Mouse (Mus musculus): Measurements from ENCODE around the gene Dtd1. TPM values are rescaled to one million over a fixed set of nuclear protein-coding genes. Genes with fewer than 3 reads are reported as not detected.
A peak's percentile ranks its signal among the peaks of the same experiment; 100 is the strongest.

Gene Dtd1
- polyA plus RNA-seq, 1 experiment from 2014 or later, result 33.3 TPM

DNA sequence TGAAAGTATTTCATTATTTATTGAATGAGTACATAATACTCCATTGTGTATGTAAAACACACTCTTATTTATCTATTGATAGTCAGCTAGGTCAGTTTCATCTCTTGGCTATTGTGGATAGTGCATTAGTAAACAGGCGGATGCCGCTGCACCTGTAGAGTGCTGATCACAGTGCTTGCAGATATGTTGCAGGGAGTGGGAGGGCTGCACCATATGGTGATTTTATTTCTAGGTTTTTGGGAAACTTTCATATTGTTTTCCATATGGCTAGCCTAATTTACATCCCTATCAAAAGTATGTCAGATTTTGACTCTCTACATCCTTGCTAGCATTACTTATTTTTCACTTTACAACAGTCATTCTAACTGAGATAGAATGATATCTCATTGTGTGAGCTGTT lies 155.3 kb downstream of the Dtd1 start:
- WGBS, result 96% methylated on average over 2 of the region's 2 CpGs
- Histone ChIP-seq H3K27ac (replicated peaks; ENCODE audit: low read depth, low read length) (no peak overlapping the region), H3K9ac (ENCODE audit: low read depth, low read length) (no peak overlapping the region), H3K4me1 (ENCODE audit: control insufficient read depth, insufficient read depth, low read length) (no peaks in the 10 kb centered on the region; the same call in 1 of the 2 replicates), H3K4me2 (ENCODE audit: low read depth, low read length) (no peak overlapping the region), H3K4me3 (ENCODE audit: low read depth, low read length) (no peak overlapping the region), H3K27me3 (replicated peaks; ENCODE audit: control insufficient read depth, insufficient read depth, low read length) (no peaks in the 10 kb centered on the region), H3K36me3 (ENCODE audit: control insufficient read depth, insufficient read depth, low read length) (no peaks in the 10 kb centered on the region), H3K9me3 (ENCODE audit: control insufficient read depth, low read length) (no peaks in the 10 kb centered on the region)
- ATAC-seq (ENCODE audit: low read depth) (no peak), DNase-seq (ENCODE audit: low spot score) (no peak)

DNA sequence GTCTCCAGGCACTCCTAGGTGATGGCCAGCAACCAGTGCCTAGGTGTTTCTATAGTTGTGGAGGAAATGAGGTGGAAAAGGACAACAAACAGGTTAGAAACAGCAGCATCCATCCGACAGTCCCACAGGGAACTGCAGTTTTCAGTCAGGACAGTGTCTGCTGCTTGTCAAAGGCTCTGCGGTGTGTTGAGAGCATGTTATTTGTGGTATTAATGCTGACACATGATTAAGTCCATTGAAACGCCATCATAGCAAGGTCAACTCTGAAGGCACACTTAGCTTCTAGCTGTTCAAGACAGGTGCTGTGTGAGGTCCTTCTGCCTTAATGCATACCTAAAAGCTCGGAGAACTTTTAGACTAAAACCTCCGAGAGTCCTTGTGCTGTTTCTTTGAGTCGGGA lies 161.0 kb downstream of the Dtd1 start:
- Histone ChIP-seq H3K4me3 (ENCODE audit: low read depth, low read length) (no peak overlapping the region), H3K36me3 (ENCODE audit: control insufficient read depth, insufficient read depth, low read length) (no peaks in the 10 kb centered on the region), H3K9ac (ENCODE audit: low read depth, low read length) (no peak overlapping the region), H3K4me1 (ENCODE audit: control insufficient read depth, insufficient read depth, low read length) (no peaks in the 10 kb centered on the region), H3K9me3 (ENCODE audit: control insufficient read depth, low read length) (no peaks in the 10 kb centered on the region), H3K27me3 (replicated peaks; ENCODE audit: control insufficient read depth, insufficient read depth, low read length) (no peaks in the 10 kb centered on the region), H3K27ac (replicated peaks; ENCODE audit: low read depth, low read length) (no peak overlapping the region), H3K4me2 (ENCODE audit: low read depth, low read length) (no peak overlapping the region)
- DNase-seq (ENCODE audit: low spot score), result no peak
- 82% methylated on average over 6 of the region's 6 CpGs for WGBS
- ATAC-seq (ENCODE audit: low read depth), result no peak

DNA sequence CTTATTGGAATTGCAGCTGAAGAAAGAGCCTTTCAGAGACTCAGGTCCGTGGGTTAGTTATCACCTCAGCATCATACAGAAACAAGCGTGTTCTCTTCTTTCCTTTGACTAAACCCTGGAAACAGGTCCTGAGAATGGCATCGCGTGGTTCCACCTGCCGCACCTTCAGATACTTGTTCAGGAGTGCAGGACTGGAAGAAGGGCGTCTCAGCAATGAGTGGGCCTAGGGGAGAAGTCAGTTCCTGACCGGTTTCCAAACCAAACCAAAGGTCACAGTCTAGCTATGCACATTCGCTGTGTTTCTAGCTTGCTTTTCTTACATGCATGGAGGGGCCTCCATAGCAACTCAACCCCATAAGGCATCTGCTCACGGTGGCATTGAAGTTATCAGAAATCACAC lies 164.0 kb downstream of the Dtd1 start:
- Histone ChIP-seq H3K27ac (replicated peaks; ENCODE audit: low read depth, low read length) (no peak overlapping the region), H3K4me2 (ENCODE audit: low read depth, low read length) (no peak overlapping the region), H3K4me3 (ENCODE audit: low read depth, low read length) (no peak overlapping the region), H3K27me3 (replicated peaks; ENCODE audit: control insufficient read depth, insufficient read depth, low read length) (no peaks in the 10 kb centered on the region), H3K9ac (ENCODE audit: low read depth, low read length) (no peak overlapping the region), H3K36me3 (ENCODE audit: control insufficient read depth, insufficient read depth, low read length) (no peaks in the 10 kb centered on the region), H3K4me1 (ENCODE audit: control insufficient read depth, insufficient read depth, low read length) (no peaks in the 10 kb centered on the region), H3K9me3 (ENCODE audit: control insufficient read depth, low read length) (peaks cover 7% of the 10 kb centered on the region; the same call in 1 of the 2 replicates)
- ATAC-seq (ENCODE audit: low read depth), result no peak
- no peak for DNase-seq (ENCODE audit: low spot score)
- 95% methylated on average over 9 of the region's 9 CpGs for WGBS

GRCm38 (mm10) chr2:144764116-144764788 lies 164.6 kb downstream of the Dtd1 start:
- Histone ChIP-seq H3K4me2 (ENCODE audit: low read depth, low read length) (no peak overlapping the region), H3K4me1 (ENCODE audit: control insufficient read depth, insufficient read depth, low read length) (no peaks in the 10 kb centered on the region), H3K9me3 (ENCODE audit: control insufficient read depth, low read length) (peaks cover 7% of the 10 kb centered on the region; the same call in 1 of the 2 replicates), H3K27ac (replicated peaks; ENCODE audit: low read depth, low read length) (no peak overlapping the region), H3K36me3 (ENCODE audit: control insufficient read depth, insufficient read depth, low read length) (no peaks in the 10 kb centered on the region), H3K9ac (ENCODE audit: low read depth, low read length) (no peak overlapping the region), H3K27me3 (replicated peaks; ENCODE audit: control insufficient read depth, insufficient read depth, low read length) (no peaks in the 10 kb centered on the region), H3K4me3 (ENCODE audit: low read depth, low read length) (no peak overlapping the region)
- no peak for ATAC-seq (ENCODE audit: low read depth)
- 81% methylated on average over 7 of the region's 7 CpGs for WGBS
- no peak for DNase-seq (ENCODE audit: low spot score)

- no peak for DNase-seq (ENCODE audit: low spot score)
- 96% methylated on average over 5 of the region's 5 CpGs for WGBS
- no peaks in the 10 kb centered on the region for H3K36me3 ChIP-seq (ENCODE audit: control insufficient read depth, insufficient read depth, low read length)
- H3K27me3 ChIP-seq (replicated peaks; ENCODE audit: control insufficient read depth, insufficient read depth, low read length), result no peaks in the 10 kb centered on the region
- H3K9me3 ChIP-seq (ENCODE audit: control insufficient read depth, low read length), result peaks cover 7% of the 10 kb centered on the region; the same call in 1 of the 2 replicates
- no peak overlapping the region for H3K9ac ChIP-seq (ENCODE audit: low read depth, low read length)
- H3K4me1 ChIP-seq (ENCODE audit: control insufficient read depth, insufficient read depth, low read length), result no peaks in the 10 kb centered on the region
- no peak overlapping the region for H3K4me2 ChIP-seq (ENCODE audit: low read depth, low read length)
- no peak for ATAC-seq (ENCODE audit: low read depth)
- H3K27ac ChIP-seq (replicated peaks; ENCODE audit: low read depth, low read length), result no peak overlapping the region
- no peak overlapping the region for H3K4me3 ChIP-seq (ENCODE audit: low read depth, low read length)
Observed at GRCm38 (mm10) chr2:144765219-144765618, 165.5 kb downstream of the Dtd1 start.

DNA sequence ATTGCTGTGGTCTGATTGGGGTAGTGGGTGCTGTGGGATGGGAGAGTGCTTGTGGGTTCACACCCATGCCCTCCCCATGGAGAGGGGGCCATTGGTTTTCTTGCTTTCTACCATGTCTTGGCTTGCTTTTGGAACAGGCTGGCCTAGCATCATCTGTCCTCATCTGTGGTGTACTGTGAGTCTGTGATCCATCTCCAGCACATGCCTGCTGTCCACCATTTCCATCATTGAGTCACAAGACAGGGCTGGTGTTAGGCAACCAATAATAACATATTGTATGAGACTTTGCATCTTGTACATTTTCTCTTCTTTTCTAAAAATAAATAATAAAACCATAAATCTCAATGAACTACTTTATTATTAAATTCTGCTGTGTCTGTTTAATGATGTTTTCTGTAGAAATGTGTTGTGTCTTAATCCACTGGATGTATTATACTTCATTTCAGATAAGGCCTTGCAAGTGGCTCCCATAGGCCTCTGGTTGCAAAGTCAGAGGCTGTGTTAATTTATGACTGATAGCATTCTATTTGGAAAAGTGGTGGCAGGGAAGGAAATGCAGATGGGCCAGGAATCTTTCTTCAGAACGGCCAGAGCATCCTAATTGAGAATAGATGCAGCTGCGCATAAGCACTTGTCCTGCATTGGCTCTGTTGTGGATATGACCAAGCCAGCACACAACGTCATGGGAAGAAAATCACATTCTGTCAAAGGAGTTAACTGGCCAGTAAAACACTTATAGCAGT lies 168.8 kb downstream of the Dtd1 start:
- no peak for ATAC-seq (ENCODE audit: low read depth)

GRCm38 (mm10) chr2:144769118-144769496 lies 169.4 kb downstream of the Dtd1 start:
- H3K4me1 ChIP-seq (ENCODE audit: control insufficient read depth, insufficient read depth, low read length), result no peaks in the 10 kb centered on the region
- H3K27me3 ChIP-seq (replicated peaks; ENCODE audit: control insufficient read depth, insufficient read depth, low read length), result no peaks in the 10 kb centered on the region
- H3K36me3 ChIP-seq (ENCODE audit: control insufficient read depth, insufficient read depth, low read length), result no peaks in the 10 kb centered on the region
- peaks cover 7% of the 10 kb centered on the region; the same call in 1 of the 2 replicates for H3K9me3 ChIP-seq (ENCODE audit: control insufficient read depth, low read length)
- no peak overlapping the region for H3K4me3 ChIP-seq (ENCODE audit: low read depth, low read length)
- no peak overlapping the region for H3K27ac ChIP-seq (replicated peaks; ENCODE audit: low read depth, low read length)
- no peak overlapping the region for H3K4me2 ChIP-seq (ENCODE audit: low read depth, low read length)
- WGBS, result 67% methylated on average over 2 of the region's 2 CpGs
- no peak for ATAC-seq (ENCODE audit: low read depth)
- DNase-seq (ENCODE audit: low spot score), result no peak
- H3K9ac ChIP-seq (ENCODE audit: low read depth, low read length), result no peak overlapping the region

More for the DNA sequence above, 168.8 kb downstream of the Dtd1 start:
- Histone ChIP-seq H3K9ac (ENCODE audit: low read depth, low read length) (no peak overlapping the region), H3K27me3 (replicated peaks; ENCODE audit: control insufficient read depth, insufficient read depth, low read length) (no peaks in the 10 kb centered on the region), H3K27ac (replicated peaks; ENCODE audit: low read depth, low read length) (no peak overlapping the region), H3K36me3 (ENCODE audit: control insufficient read depth, insufficient read depth, low read length) (no peaks in the 10 kb centered on the region), H3K4me2 (ENCODE audit: low read depth, low read length) (no peak overlapping the region), H3K4me1 (ENCODE audit: control insufficient read depth, insufficient read depth, low read length) (no peaks in the 10 kb centered on the region), H3K4me3 (ENCODE audit: low read depth, low read length) (no peak overlapping the region), H3K9me3 (ENCODE audit: control insufficient read depth, low read length) (peaks cover 7% of the 10 kb centered on the region; the same call in 1 of the 2 replicates)
- DNase-seq (ENCODE audit: low spot score), result no peak
- 71% methylated on average over 3 of the region's 3 CpGs for WGBS

- Histone ChIP-seq H3K4me2 (ENCODE audit: low read depth, low read length) (no peak overlapping the region), H3K4me3 (ENCODE audit: low read depth, low read length) (no peak overlapping the region), H3K27me3 (replicated peaks; ENCODE audit: control insufficient read depth, insufficient read depth, low read length) (no peaks in the 10 kb centered on the region), H3K9me3 (ENCODE audit: control insufficient read depth, low read length) (peaks cover 7% of the 10 kb centered on the region; the same call in 1 of the 2 replicates), H3K36me3 (ENCODE audit: control insufficient read depth, insufficient read depth, low read length) (no peaks in the 10 kb centered on the region), H3K27ac (replicated peaks; ENCODE audit: low read depth, low read length) (no peak overlapping the region), H3K9ac (ENCODE audit: low read depth, low read length) (no peak overlapping the region), H3K4me1 (ENCODE audit: control insufficient read depth, insufficient read depth, low read length) (no peaks in the 10 kb centered on the region)
- WGBS, result 63% methylated on average over 3 of the region's 3 CpGs
- ATAC-seq (ENCODE audit: low read depth), result peak; percentile 88
- DNase-seq (ENCODE audit: low spot score), result peak; percentile 66
Observed at GRCm38 (mm10) chr2:144769556-144769955, 169.9 kb downstream of the Dtd1 start.
